Mouse (Mus musculus) limb, embryonic 11.5 days (tissue): Measurements from ENCODE around the gene Eva1c. TPM values are rescaled to one million over a fixed set of nuclear protein-coding genes. Genes with fewer than 3 reads are reported as not detected.

ENCODE experiments used
- ATAC-seq: fragments of 200-750 bp; cut with Nextera tagmentation; 2 replicates; pipeline ENCODE4 v1.8.0; 2017; ENCODE audit warnings: low read depth; ENCODE audit not compliant: insufficient number of reproducible peaks, low FRiP score, low TSS enrichment
- DNase-seq: peaks from one replicate; pipeline ENCODE4 v3.0.0-alpha.2; 2015; ENCODE audit warnings: low spot score
- H3K27ac ChIP-seq: fragments of 300-500 bp; sonication (generic); replicated peaks from 2 replicates; pipeline ENCODE4 v1.5.1; 2014; ENCODE audit warnings: low read depth, mild to moderate bottlenecking, low read length
- H3K27me3 ChIP-seq: fragments of 300-500 bp; sonication (generic); 2 replicates; pipeline ENCODE4 v1.6.1; 2014; ENCODE audit warnings: mild to moderate bottlenecking, low read length, mixed read lengths; ENCODE audit not compliant: control insufficient read depth, insufficient read depth
- H3K36me3 ChIP-seq: fragments of 300-500 bp; sonication (generic); 2 replicates; pipeline ENCODE4 v1.6.1; 2014; ENCODE audit warnings: mild to moderate bottlenecking, low read length, moderate library complexity, mixed read lengths; ENCODE audit not compliant: control insufficient read depth, insufficient read depth
- H3K4me1 ChIP-seq: fragments of 300-500 bp; sonication (generic); 2 replicates; pipeline ENCODE4 v1.6.1; 2014; ENCODE audit warnings: low read length, mixed read lengths; ENCODE audit not compliant: control insufficient read depth, insufficient read depth
- H3K4me2 ChIP-seq: fragments of 300-500 bp; sonication (generic); 2 replicates; pipeline ENCODE4 v1.6.1; 2014; ENCODE audit warnings: low read depth, mild to moderate bottlenecking, moderate library complexity; ENCODE audit not compliant: severe bottlenecking
- H3K4me3 ChIP-seq: fragments of 300-500 bp; sonication (generic); 2 replicates; pipeline ENCODE4 v1.5.1; 2014; ENCODE audit warnings: low read depth, low read length
- H3K9ac ChIP-seq: fragments of 300-500 bp; sonication (generic); 2 replicates; pipeline ENCODE4 v1.6.1; 2014; ENCODE audit warnings: mild to moderate bottlenecking, low read length
- H3K9me3 ChIP-seq: fragments of 300-500 bp; sonication (generic); 2 replicates; pipeline ENCODE4 v1.6.1; 2016; ENCODE audit warnings: low read length; ENCODE audit not compliant: control insufficient read depth
- WGBS: fragments of 180-500 bp; shearing (Covaris S2); extraction: QIAGEN DNeasy Blood & Tissue Kit; methylation state at CpG from one replicate; pipeline ENCODE4 v1.1.7; 2014; 5-methylcytosine and 5-hydroxymethylcytosine counted together
- polyA plus RNA-seq: library from polyadenylated mRNA; unstranded; fragments of >200 nt; fragmentation: Nextera tagmentation; extraction: Ambion mirVana; gene quantifications from 2 replicates; pipeline ENCODE4 v1.2.1, GENCODE M21; 2014

The Eva1c gene
- polyA plus RNA-seq, 1 experiment from 2014 or later: 0.44 TPM

- Histone ChIP-seq H3K27me3 (no peaks in the 10 kb centered on the region), H3K27ac (no peak overlapping the region), H3K4me3 (no peak overlapping the region), H3K4me2 (no peak overlapping the region), H3K36me3 (no peaks in the 10 kb centered on the region), H3K9me3 (no peaks in the 10 kb centered on the region), H3K4me1 (no peaks in the 10 kb centered on the region), H3K9ac (no peak overlapping the region)
- no peak for DNase-seq
- WGBS: 76% methylated on average over 9 of the region's 9 CpGs
- no peak for ATAC-seq
Measured at GRCm38 (mm10) chr16:90893792-90894191, 67.3 kb downstream of the Eva1c start.

- H3K4me2 ChIP-seq: no peak overlapping the region
- 86% methylated on average over 3 of the region's 3 CpGs for WGBS
- ATAC-seq (no peak), DNase-seq (no peak)
- H3K9me3 ChIP-seq: no peaks in the 10 kb centered on the region
- no peaks in the 10 kb centered on the region for H3K27me3 ChIP-seq
- no peaks in the 10 kb centered on the region for H3K36me3 ChIP-seq
- H3K4me3 ChIP-seq: no peak overlapping the region
- H3K4me1 ChIP-seq: no peaks in the 10 kb centered on the region
- H3K9ac ChIP-seq: no peak overlapping the region
- no peak overlapping the region for H3K27ac ChIP-seq
Measured at GRCm38 (mm10) chr16:90897651-90898050, 71.1 kb downstream of the Eva1c start.

GRCm38 (mm10) chr16:90899498-90899897, 73.0 kb downstream of the Eva1c start:
- no peak overlapping the region for H3K9ac ChIP-seq
- DNase-seq (no peak), ATAC-seq (no peak)
- 77% methylated on average over 12 of the region's 12 CpGs for WGBS
- H3K4me3 ChIP-seq: no peak overlapping the region
- no peaks in the 10 kb centered on the region for H3K36me3 ChIP-seq
- H3K4me2 ChIP-seq: no peak overlapping the region
- no peaks in the 10 kb centered on the region for H3K27me3 ChIP-seq
- no peaks in the 10 kb centered on the region for H3K9me3 ChIP-seq
- H3K4me1 ChIP-seq: no peaks in the 10 kb centered on the region
- no peak overlapping the region for H3K27ac ChIP-seq

GRCm38 (mm10) chr16:90901364-90901763, 74.8 kb downstream of the Eva1c start:
- DNase-seq (no peak), ATAC-seq (no peak)
- H3K27me3 ChIP-seq: no peaks in the 10 kb centered on the region
- H3K36me3 ChIP-seq: no peaks in the 10 kb centered on the region
- H3K4me3 ChIP-seq: no peak overlapping the region
- no peak overlapping the region for H3K9ac ChIP-seq
- no peaks in the 10 kb centered on the region for H3K4me1 ChIP-seq
- H3K9me3 ChIP-seq: no peaks in the 10 kb centered on the region
- 84% methylated on average over 4 of the region's 4 CpGs for WGBS
- no peak overlapping the region for H3K27ac ChIP-seq
- H3K4me2 ChIP-seq: no peak overlapping the region

- H3K27ac ChIP-seq: no peak overlapping the region
- WGBS: 34% methylated on average over 5 of the region's 5 CpGs
- no peak overlapping the region for H3K4me2 ChIP-seq
- H3K4me1 ChIP-seq: no peaks in the 10 kb centered on the region
- DNase-seq: no peak
- H3K9me3 ChIP-seq: no peaks in the 10 kb centered on the region
- no peak overlapping the region for H3K9ac ChIP-seq
- no peak overlapping the region for H3K4me3 ChIP-seq
- ATAC-seq: no peak
- no peaks in the 10 kb centered on the region for H3K36me3 ChIP-seq
- H3K27me3 ChIP-seq: no peaks in the 10 kb centered on the region
Measured at GRCm38 (mm10) chr16:90903300-90903699, 76.8 kb downstream of the Eva1c start.

- no peak overlapping the region for H3K9ac ChIP-seq
- DNase-seq (no peak), ATAC-seq (no peak)
- no peak overlapping the region for H3K4me2 ChIP-seq
- H3K4me1 ChIP-seq: no peaks in the 10 kb centered on the region
- H3K27me3 ChIP-seq: no peaks in the 10 kb centered on the region
- no peak overlapping the region for H3K27ac ChIP-seq
- WGBS: 71% methylated on average over 7 of the region's 7 CpGs
- H3K36me3 ChIP-seq: no peaks in the 10 kb centered on the region
- no peaks in the 10 kb centered on the region for H3K9me3 ChIP-seq
- no peak overlapping the region for H3K4me3 ChIP-seq
Measured at GRCm38 (mm10) chr16:90907250-90907649, 80.7 kb downstream of the Eva1c start.

- Histone ChIP-seq H3K4me2 (no peak overlapping the region), H3K9ac (no peak overlapping the region), H3K36me3 (no peaks in the 10 kb centered on the region), H3K27ac (no peak overlapping the region), H3K27me3 (no peaks in the 10 kb centered on the region), H3K4me1 (no peaks in the 10 kb centered on the region), H3K9me3 (no peaks in the 10 kb centered on the region), H3K4me3 (no peak overlapping the region)
- DNase-seq (no peak), ATAC-seq (no peak)
- 81% methylated on average over 17 of the region's 17 CpGs for WGBS
Measured at GRCm38 (mm10) chr16:90910855-90911533, 84.5 kb downstream of the Eva1c start.

- no peak for DNase-seq
- WGBS: 93% methylated on average over 13 of the region's 13 CpGs
- no peaks in the 10 kb centered on the region for H3K27me3 ChIP-seq
Measured at GRCm38 (mm10) chr16:90911766-90912165, 85.2 kb downstream of the Eva1c start.

GRCm38 (mm10) chr16:90916040-90916481, 89.5 kb downstream of the Eva1c start:
- no peaks in the 10 kb centered on the region for H3K9me3 ChIP-seq
- DNase-seq (no peak), ATAC-seq (no peak)
- no peaks in the 10 kb centered on the region for H3K36me3 ChIP-seq
- no peak overlapping the region for H3K9ac ChIP-seq
- WGBS: 52% methylated on average over 12 of the region's 12 CpGs
- H3K27ac ChIP-seq: no peak overlapping the region
- no peak overlapping the region for H3K4me2 ChIP-seq
- H3K4me1 ChIP-seq: no peaks in the 10 kb centered on the region
- H3K27me3 ChIP-seq: no peaks in the 10 kb centered on the region
- no peak overlapping the region for H3K4me3 ChIP-seq

More at GRCm38 (mm10) chr16:90911766-90912165, 85.2 kb downstream of the Eva1c start:
- Histone ChIP-seq H3K9me3 (no peaks in the 10 kb centered on the region), H3K4me2 (no peak overlapping the region), H3K27ac (no peak overlapping the region), H3K4me3 (no peak overlapping the region), H3K9ac (no peak overlapping the region), H3K36me3 (no peaks in the 10 kb centered on the region), H3K4me1 (no peaks in the 10 kb centered on the region)
- ATAC-seq: no peak
